Mouse (Mus musculus) ES-CJ7 (cell line): ENCODE data around the gene Raph1.

ENCODE experiments used
- DNase-seq: peaks from one replicate; pipeline ENCODE4 v3.0.0; 2011; ENCODE audit warnings: low read depth, low spot score

The Raph1 gene

DNA sequence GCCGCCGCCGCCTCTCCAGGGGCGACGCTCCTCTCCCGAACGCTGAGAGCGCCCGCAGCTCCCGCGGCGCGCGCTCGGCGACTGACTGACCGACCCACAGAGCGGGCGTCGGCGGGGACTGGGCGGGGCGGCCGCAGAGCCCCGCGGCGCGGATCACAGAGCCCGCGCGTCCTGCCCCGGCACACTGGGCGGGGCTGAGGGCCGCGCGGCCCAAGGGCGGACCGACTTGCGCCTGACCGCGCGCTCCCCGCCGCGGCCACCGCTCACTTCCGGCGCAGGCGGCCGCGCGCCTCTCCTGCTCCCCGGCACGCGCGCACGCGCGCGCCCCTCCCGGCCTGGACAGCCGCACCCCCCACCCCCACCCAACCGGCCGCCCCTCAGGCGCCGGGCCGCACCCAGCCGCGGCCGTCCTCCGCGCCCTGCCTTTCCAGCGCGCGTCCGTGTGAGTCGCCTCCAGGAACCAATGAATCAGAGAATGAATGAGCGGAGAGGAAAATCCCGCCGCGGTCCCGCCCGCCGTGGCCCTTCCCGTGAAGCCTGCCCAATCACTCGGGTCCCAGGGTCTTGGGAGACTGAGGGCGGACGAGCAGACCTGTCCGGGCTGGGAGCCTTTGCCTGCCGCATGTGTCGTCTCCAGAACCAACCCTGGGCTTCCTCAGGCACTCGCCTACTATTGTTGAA lies at the start of gene Raph1:
Gene Raph1, minus strand, starts transcription at position 474 of the 681 bp plus-strand sequence.
- DNase-seq: peak; percentile 85

DNA sequence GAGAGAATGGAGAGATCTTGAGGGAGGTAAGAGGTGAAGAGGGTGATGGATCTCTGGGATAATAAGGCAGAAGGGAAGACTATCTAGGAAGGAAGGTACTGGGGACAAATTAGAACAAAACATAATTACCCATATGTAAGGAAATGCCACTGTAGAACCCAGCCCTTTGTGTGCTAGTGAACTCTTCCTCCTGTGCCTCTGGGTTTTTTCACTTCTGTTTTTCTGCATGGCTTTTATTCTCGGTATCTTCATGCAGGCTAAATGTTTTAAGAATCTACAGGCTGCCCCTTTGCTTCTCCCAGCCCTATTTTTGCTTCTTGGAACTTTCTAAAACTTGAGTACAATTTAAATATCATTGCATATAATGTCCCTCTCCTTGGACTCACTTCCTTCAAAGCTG lies 48.8 kb upstream of the Raph1 start:
- no peak for DNase-seq

DNA sequence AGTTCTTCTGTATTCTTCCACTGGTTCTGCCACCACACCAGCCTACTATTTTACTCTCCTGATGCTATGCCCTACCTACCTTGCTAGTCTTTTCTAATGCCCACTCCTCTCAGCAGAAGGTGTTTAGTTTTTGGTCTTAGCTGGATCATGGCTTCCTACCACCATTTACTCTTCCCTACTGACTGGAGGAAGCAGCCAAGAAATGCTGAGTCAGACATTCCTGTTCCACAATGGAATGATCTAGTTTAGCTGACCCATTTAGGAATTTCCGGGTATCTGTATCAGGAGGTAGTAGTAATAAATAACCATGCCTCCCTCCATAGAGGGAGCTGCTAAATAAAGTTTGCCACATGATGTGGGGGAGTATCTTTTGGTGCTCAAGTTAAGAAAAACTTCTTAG lies 48.0 kb upstream of the Raph1 start:
- no peak for DNase-seq

DNA sequence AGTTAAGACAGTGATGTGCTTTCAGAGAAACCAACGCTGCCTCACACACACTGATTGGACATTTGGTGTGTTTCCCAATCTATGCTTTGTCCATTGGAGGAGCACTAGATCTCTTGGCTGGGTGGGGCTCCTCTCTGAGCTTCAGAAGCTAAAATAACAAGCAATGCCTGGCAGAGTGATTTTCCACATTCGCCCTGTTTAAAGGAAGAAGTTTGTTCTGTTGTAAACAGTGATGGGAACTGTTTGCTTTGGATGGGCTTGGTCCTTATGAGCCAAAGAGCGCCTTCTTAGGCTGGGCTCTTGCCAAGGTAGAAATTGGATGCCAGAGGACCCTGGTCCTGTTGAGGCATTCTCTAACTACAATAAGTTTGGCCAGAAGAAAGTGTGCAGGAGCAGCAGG lies 45.1 kb upstream of the Raph1 start:
- no peak for DNase-seq

DNA sequence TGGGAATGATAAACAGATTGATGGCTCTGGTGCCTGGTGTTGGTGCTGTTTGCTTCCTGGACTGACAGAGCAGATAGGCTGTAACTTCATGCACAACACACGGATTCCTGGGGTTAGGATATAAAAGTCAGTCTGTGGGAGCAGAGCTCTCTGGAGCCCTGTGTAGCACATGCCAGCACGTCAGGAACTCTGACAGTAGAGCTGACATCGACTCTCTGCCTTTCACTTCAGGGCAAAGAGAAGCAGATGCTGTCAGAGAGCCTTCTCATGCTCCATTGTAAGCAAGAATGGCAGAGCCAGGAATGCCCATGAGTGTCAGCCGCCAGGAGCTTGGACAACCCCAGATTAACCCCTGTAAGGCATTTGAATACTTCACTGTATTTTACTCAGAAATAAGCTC lies 43.7 kb upstream of the Raph1 start:
- DNase-seq: no peak

DNA sequence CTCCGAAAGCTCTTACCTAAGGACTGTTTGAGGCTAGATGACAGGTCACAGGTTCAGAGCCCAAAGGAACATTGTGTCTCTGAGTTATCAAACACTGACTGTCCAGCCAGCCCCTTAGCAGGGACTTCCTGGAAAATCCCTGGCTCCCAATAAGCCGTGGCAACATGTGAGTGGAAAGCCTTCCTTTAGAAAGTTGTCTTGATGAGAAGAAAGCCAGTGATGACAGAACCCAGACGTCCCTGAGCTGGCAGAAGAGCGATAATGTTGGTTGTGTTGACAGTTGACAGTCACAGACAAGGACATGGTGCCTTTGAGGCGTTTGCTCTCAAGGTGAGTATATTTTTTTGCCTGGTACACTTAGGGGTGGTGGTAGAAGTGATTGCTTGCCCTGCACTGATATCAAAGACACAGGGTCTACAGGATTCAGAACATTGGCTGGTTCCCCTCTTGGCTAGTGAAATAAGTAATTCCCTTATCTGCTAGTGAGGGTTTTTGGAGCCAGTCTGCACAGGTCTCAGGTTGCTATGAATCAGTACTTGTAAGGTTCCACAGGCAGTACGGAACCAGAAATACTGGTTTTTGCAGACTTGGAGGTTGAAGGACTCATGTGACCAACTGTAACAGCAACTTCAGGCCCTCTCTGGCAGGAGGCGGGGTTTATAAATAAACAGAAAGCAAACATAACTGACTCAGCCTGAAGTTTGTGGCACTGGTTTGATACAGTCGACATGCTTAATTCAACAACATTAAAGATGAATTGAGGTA lies 42.3 kb upstream of the Raph1 start:
- no peak for DNase-seq

DNA sequence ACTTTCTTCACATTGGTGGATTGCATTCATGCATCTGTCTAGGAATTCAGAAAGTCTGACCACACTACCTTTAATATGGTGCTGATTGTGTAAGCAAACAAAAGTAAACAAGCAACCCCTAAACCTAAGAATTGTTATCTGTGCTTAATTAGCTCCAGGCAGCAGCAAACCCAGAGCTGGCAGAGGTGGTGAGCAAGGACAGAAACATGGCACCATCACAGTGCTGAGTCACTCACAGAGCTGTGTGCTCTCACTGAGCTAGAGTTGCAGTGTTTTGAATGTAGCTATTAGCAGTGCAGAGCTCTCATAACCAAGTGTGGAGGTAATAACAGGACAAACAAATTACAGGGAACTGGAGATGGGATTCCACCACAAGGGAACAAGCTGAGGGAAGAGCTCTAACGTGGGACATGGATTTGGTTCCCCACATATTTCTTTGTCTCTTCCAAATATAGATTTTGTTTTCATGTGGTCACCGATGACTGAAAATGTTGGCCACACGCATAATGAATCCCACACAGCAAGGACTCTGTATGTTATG lies 37.6 kb upstream of the Raph1 start:
- DNase-seq: no peak

DNA sequence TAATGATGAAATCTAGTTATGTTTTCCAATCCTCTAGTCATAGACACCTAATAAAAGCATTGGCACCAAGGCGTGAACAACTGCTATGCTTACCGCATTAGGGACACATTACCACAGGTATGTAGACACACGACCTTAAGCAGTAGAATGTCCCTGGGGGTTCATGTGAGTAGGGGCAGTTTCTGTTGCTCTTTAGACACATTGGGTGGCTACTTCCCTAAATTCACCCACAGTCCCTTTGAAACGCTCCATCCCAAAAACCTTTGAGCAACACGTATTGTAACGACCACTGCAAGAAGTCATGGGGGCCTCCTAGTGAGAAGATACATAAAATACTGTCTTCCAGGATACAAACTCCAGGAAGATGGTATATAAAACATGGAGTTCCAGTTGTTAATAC lies 33.8 kb upstream of the Raph1 start:
- DNase-seq: no peak

DNA sequence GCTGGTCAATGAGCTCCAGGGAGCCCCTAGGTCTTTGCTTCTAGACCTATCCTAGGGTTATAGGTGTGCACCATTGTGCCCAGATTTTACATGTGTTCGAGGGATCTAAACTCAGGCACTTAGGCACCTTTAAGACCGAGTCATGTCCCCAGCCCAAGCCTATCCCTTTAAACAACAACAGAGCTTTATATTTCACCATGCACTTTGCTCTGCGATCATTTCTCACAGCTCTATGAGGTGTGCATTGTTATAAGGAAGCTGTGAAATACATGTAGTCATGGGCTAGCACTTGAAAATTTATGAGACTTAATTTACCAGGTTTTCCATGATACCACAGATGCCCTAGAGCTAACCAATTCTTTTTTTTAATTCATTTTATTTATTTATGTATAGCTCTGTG lies 33.0 kb upstream of the Raph1 start:
- no peak for DNase-seq

DNA sequence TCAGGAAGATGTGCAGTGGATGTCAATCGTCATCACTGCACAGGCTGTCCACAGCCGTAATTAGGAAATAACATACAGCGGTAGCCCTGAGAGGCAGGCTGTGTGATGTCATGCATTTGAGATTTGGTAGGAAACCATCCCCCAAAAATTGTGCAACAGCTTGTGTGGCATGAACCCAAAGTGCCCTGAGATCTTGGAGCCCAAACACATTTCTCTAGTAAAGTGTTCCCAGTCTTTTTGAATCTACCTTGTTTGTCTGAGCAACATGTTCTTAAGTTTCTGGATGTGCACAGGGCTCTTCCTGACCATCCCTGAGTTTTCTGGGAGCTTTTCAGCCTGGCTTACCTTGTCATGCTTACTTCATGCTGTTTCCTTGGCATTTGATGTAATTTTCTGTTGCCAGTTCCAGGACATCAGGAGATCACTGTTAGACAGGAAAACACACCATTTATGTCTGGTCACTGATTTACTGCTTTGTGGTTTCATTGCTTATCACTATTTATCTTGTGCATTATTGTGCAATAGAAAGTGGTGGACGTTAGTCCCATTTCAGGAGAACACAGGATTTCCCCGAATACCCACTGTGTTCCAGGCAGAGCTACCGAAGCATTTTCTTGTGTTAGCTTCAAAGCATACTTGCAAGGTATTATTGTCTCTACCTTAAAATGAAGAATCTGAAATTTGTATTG lies 32.3 kb upstream of the Raph1 start:
- DNase-seq: no peak

DNA sequence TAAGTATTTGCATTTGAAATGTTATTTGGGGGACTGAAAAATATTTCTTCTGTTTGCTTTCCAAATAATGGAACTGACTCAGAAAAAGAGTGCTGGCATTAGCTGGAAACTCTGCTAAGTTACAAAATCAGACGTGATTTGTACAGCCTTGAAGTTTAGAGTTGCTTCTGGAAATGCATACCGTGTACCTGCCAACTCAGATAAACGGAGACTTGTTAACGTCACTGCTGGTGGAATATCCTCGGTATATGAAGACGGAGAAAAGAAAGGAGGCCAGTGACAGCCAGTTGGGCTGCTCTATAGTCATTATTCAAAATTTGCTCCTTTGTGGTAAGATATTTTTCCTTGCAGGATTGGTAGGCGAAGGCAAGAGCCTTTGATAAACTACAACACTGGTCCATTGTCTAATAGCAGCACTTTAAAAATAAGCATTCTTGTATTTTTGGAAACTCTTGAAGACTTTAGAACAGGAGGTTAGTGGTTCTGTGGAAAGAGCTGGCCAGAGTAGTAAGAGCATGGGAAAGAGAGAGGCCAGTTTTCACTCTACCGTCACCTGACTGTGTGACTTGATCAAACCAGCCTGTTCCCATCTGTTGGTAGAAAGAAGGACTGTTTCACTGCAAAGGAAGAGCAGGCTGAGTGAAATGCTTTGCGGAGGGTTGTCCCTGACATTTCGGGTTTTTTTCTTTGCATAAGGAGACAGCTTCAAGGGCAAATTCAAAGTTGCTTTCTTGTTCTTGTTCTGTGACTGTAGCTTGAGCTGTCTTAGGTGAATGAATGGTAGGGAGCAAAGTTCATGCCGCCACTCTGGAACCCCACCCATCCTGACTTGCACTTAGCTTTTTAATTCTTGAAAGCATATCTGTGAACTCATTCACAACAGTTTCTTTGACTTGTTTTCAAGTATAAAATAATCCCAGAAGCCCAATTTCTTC lies 29.7 kb upstream of the Raph1 start:
- peak; percentile 51 for DNase-seq

DNA sequence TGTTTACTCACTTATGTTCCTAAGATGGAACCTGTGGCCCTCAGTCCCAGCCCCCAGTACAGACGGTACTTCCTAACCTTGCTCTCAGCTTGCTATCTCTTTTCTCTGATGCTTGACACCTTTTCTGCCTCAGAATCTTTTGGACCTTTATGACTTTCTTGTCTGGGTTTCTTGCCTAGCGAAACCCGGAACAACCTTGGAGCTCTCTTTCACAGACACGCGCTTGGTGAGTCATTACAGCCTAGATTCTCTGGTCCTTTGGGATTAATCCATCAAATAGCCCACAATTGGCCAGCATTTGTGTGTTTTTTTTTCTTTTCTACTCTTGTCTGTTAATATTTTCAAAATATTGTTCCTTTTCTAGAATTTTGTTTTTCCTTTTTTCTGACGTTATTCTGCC lies 26.2 kb upstream of the Raph1 start:
- no peak for DNase-seq

DNA sequence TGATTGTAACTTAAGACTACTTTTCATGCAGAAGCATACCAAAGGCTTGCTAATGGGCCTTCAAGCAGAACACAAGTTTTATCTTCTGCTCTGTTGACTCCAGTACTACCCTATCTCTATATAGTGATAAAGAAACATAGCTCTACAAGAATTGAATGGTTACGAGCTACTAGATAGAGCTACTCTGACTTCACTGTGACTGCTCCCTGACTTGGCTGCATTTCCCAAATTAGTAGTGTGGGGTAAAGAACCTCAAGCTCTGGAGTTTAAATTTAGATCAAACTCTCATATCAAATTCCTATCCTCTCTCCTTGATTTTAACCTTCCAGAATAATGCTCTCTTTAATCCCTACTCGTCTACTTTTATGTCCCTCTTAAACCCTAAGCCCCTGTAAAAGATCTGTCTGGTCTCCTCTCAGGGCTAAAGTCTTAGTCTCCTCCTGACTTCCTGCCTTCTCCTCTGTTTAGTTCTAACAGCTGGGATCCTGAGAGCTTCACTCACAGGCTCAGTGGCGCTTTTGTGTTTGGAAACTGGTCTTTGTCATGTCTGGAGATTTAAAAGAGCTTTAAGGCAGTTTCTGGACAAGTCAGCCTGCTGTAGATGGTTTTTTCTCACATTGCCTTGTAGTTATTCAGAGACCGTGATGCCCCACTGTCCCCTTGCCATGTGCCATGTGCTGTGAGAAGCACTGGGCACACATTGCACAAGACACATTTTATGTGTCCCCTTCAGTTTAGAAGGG lies 22.2 kb upstream of the Raph1 start:
- no peak for DNase-seq

DNA sequence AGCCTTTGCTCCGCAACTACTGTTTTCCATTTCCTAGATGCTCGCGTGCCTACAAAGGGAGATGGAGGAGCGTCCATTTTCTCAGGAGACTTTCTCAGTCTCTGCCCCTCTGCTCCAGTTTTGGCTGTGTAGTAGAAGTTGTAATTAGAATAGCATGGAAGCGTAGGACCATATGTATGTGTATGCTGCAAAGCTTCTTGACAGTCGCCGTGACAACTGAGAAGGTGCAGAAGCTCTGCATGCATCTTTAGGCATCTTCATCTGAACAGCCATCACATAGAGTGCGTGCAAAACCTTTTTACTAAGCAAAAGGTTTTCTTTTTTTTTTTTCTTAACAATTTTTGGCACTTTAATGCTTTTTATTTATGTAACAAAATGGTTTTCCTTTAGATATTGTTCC lies 14.1 kb upstream of the Raph1 start:
- DNase-seq: no peak

DNA sequence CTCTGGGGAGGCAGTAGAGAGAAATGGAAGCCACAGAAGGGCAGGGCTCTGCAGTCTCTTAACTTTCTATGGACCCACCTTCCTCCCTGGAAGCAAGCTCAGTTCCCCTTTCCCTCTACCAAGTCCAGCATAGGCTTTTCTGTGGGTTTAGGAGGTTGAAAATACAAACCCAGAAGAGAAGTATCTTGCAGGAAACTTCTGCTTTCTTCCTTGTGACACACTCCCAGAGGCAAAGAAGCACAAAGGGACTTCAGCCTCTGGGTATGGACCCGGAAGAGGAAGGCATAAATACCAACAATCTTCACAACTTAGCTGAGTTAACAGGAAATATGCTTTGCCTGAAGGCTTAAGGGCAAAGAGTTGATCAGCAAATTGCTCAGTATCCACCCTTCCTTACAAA lies 13.0 kb upstream of the Raph1 start:
- no peak for DNase-seq

DNA sequence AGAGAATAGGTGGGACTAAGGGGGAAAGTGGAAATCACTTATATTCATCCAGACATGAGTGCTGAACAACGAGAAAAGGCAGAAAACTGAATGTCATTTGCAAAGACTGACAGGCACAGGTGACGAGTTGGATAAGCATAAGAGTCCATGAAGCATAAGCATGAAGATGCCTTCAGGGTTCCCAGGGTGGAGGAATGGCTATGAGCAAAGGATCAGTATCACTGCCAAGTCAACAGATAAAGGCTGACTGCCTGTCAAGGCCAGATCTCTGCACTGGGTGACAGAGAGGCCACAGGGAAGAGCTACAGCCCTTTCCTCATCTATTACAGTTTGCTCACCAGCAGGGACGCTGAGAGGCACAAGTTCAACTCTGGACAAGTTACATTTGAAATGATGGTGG lies 5.8 kb upstream of the Raph1 start:
- no peak for DNase-seq

DNA sequence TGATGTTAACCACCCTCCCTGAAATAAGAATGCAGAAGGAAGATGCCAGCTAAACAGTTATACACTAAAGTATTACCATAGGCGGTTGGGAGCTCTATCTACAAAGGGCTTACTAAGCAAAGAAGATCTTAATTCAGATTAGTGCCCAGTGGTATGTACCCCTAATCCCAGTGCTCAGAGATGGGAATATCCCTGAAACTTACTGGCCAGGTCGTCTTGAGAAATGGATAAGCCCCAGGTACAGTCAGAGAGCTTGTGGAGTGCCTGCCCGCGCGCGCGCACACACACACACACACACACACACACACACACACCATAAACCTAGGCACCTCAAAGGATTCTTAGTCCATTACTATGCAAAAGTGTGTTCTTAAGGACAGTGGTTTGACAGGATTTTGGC lies 2.8 kb upstream of the Raph1 start:
- DNase-seq: no peak

DNA sequence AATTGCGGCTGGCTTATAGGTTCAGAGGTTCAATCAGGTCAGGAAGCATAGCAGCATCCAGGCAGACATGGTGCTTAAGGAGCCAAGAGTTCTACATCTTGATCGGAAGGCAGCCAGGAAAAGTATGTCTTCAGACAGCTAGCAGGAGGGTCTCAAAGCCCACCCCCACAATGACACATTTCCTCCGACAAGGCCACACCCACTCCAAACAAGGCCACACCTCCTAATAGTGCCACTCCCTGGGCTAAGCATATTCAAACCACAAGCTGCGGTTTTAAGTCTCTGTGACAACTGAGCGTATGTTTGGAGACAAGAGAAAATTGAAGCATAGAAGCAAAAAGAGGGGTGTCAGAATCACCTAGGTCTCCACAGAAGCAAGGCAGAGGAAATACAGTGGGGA lies 2.3 kb upstream of the Raph1 start:
- DNase-seq: peak; percentile 55

DNA sequence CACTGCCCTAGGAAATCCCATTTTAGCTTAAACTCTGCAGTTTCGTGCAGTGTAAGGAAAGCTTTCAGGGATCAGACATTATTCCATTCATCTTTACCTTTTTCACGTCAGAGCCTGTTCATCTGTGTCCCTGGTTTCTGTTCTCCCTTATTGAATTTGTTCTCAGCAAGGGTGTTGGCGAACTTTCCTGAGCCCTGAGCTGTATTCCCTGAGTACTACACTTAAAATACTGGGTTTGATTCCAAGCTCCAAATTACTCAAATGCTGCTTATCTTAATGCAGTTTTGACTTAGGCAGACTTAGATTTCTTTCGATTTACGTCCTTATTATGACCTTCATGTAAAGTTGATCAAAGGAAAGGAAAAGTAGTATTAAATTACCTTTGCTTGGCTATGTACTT lies 417 bp upstream of the Raph1 start:
- no peak for DNase-seq

DNA sequence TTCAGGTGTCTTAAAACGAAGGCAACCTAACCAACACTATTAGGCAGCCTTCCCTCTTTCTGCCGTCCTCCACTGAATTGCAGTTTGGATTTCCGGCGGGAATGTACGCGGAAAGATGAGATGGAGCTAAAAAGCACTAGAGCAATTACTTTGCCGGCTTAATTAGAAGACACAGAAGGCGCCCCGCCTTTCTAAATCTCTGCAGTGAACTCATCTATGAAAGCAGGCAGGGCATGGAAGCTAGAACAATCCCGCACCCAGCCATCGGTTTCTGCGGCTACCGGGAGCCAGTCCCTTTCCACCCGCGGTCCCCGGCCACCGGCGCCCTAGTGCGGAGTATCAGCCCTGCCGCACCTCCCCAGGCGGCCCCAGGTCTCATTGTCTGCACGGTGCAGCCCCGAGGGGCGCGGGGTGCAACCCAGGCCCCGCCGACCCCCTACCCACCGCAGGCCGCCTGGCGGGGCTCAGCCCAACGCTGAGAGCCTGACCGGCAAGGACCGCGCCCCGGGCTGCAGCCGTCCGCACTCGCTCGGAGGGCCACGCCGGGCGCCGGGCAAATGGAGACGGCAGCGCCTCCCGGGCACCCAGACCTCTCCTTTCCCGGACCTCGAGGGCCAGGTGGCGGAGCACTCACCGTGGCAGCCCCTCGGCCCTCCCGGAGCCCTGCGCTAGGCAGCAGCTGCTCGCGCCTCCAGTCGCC lies 823 bp downstream of the Raph1 start:
- DNase-seq: no peak
